ENCODE assay signal across 22 mouse cellular contexts in genomic region chr5:67631261-67631660, GRCm38 (mm10).
"Had no signal": no experiment of that assay in that cellular context is flagged by ENCODE, and none has a peak within 500 bp of the region (broad histone marks: within the 10 kb centered on the region; RNA-seq: fewer than 3 reads in every experiment).

No protein-coding gene starts in this region.

- H3K27ac ChIP-seq: kidney, postnatal 0 days; layer of hippocampus, adult 2 months; limb, embryonic 12.5 days; limb, embryonic 15.5 days; liver, embryonic 14.5 days; neural tube, embryonic 13.5 days; stomach, embryonic 15.5 days had no signal

- H3K9me3 ChIP-seq: limb, embryonic 12.5 days; limb, embryonic 15.5 days; megakaryocyte, embryonic 14.5 days; neural tube, embryonic 13.5 days; stomach, embryonic 15.5 days had no signal

- H3K4me1 ChIP-seq: limb, embryonic 15.5 days had no signal

- H3K9ac ChIP-seq: limb, embryonic 12.5 days; limb, embryonic 15.5 days; liver, embryonic 14.5 days; liver, postnatal 0 days; lung, embryonic 14.5 days; neural tube, embryonic 13.5 days; stomach, embryonic 15.5 days had no signal

- H3K4me2 ChIP-seq: limb, embryonic 12.5 days; limb, embryonic 15.5 days; liver, embryonic 11.5 days; lung, embryonic 14.5 days; midbrain, embryonic 11.5 days; neural tube, embryonic 13.5 days; stomach, embryonic 15.5 days had no signal

- DNase-seq: kidney, adult 2 months; kidney, postnatal 25 days; layer of hippocampus, adult 9-11 months; liver, postnatal 0 days; lung, embryonic 14.5 days; midbrain, embryonic 14.5 days; spleen, adult 18-20 months; thymus, adult 2 months; thymus, postnatal 14 days; thymus, postnatal 4 days had no signal

- H3K27me3 ChIP-seq: megakaryocyte, embryonic 14.5 days; neural tube, embryonic 13.5 days; stomach, embryonic 15.5 days had no signal

- ATAC-seq: intestine, embryonic 16.5 days; liver, postnatal 0 days; lung, postnatal 0 days had no signal

- H3K4me3 ChIP-seq: layer of hippocampus, adult 2 months; limb, embryonic 12.5 days; limb, embryonic 15.5 days; megakaryocyte, embryonic 14.5 days; neural tube, embryonic 13.5 days; stomach, embryonic 15.5 days had no signal

- H3K36me3 ChIP-seq: limb, embryonic 12.5 days; limb, embryonic 15.5 days; stomach, embryonic 15.5 days had no signal
